Comparison of ENCODE assay signal across 8 mouse cellular contexts in the genomic region with DNA sequence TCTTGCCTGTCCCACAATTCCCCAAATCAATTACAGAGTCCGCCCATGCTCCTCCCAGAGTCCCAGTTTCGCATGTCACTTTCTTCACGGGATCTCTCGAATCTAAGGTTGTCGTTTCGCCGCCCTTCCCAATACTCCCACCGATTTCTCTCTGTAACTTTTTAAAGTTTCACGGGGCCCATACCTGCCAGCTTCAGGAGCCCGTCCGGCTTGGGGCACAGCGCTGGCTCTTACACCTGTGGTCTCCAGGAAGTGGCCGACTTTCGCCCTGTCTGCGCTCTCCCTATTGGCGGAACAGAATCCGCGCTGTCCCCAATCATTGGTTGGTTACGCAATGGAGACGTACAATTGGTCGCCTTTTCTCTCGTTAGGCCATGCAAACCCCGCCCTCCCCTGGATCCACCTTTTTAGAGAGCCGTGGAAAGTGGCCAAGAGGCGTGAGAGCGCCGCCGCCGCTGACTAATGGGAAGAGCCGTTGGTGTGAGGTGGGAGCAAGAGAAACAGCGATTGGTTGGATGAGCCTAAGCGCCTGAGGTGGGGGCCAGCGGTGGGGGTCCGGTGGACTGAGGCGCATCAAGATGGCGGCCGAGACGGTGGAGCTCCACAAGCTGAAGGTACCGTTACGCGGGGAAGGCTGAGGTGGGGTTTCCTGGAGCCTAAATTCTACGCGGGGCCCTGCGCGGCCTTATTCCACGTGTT. TPM values are rescaled to one million over a fixed set of nuclear protein-coding genes. Genes with fewer than 3 reads are reported as not detected.
DNase-seq lines count a peak whose midpoint lies in the region; ATAC-seq lines count a peak whose summit lies in the region.

A gene (minus strand): TSS at position 288 of the 699 bp plus-strand sequence.

- intact Hi-C loops in gastrocnemius, postnatal 14 days (cut with DNase I; ENCODE audit: low total_unique reads), result no loop called here
- intact Hi-C loops in left cerebral cortex, postnatal 10 days (cut with DNase I), result no loop called here

- peak; percentile 99 to 100 for DNase-seq in adrenal gland, adult (ENCODE audit: inconsistent age in 2 of 2, low spot score in 1 of 2)
- DNase-seq in embryo, embryonic 10.5 days (ENCODE audit: low spot score), result peak; percentile 100
- DNase-seq in gastrocnemius, postnatal 14 days, result peak; percentile 97
- peak; percentile 98 to 99 for DNase-seq in left cerebral cortex, postnatal 10 days (ENCODE audit: extremely low spot score in 1 of 2, low spot score in 2 of 2)
- DNase-seq in right cerebral cortex, postnatal 25 days, result peak; percentile 99
- DNase-seq in urinary bladder, postnatal 4 days (ENCODE audit: low spot score in 2 of 2), result peak; percentile 97 to 98

- ATAC-seq in inflammation-experienced regulatory T-cells, adult 6 months, result peak; percentile 99
- peak; percentile 97 for ATAC-seq in megakaryocyte-erythroid progenitor cell, adult 5-6 weeks (replicated peaks; ENCODE audit: low FRiP score, low TSS enrichment, poor library complexity, severe bottlenecking)

RNA-seq across cellular contexts. Expression of the gene that starts here (rescaled TPM):
- total RNA-seq in gastrocnemius, postnatal 14 days (2021), result 1 to 10 TPM; 5.8 to 6.3 TPM
- polyA plus RNA-seq in inflammation-experienced regulatory T-cells, adult 6 months (2017; shearing (Covaris generic)), result 10 to 100 TPM; 65.5 to 78.4 (median 71.5) TPM
- 1 to 10 TPM; 4.4 to 6.7 TPM for total RNA-seq in left cerebral cortex, postnatal 10 days (2021)
- total RNA-seq in megakaryocyte-erythroid progenitor cell, adult 5-6 weeks (2014; fragmentation: Nextera tagmentation), result 70.3 and 79.9 TPM in 2 replicates
- total RNA-seq in megakaryocyte-erythroid progenitor cell, adult 5-6 weeks (2017), result 99.3 and 115 TPM in 2 replicates

Comparison
In these comparisons a context has a peak if more than half of its experiments do, and no peak if none do; other contexts are left out.
1. Peak in every context shown above with its lines: DNase-seq and ATAC-seq.
2. RNA of the gene that starts here (total RNA-seq): 70.3 to 115 TPM in megakaryocyte-erythroid progenitor cell, adult 5-6 weeks; 4.4 to 6.7 TPM in left cerebral cortex, postnatal 10 days and 5.8 to 6.3 TPM in gastrocnemius, postnatal 14 days; every median in the first group is over 4 times any median in the second.